Mouse (Mus musculus): Measurements from ENCODE around the gene Ube2e1.
"Not testable (repeated sequence)": the region's sequence is repeated elsewhere in the genome, so short reads cannot be mapped to it uniquely, and the experiment has no call there.

Ube2e1 gene

GRCm38 (mm10) chr14:18241786-18242185 is 89.9 kb downstream of the Ube2e1 start:
- DNase-seq (ENCODE audit: low spot score) = no peak

DNA sequence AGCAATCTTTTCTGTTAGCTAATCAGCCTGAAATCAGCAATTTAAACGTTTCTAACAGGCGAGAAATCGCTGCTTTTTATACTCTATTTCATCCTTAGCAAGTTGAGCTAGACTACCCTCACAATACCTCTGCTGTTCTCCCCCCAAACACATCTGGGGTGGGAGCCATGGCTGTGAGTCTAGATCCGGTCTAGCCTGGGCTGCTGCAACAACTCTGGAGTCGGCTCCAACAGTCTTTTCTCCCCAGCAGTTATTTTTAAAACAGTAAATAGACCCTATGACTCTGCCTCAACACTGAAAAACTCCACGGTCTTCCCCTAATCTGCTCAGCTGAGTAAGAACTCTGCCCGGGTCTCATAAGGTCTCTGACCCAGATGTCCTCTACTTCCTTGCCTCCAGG is 91.5 kb downstream of the Ube2e1 start:
- DNase-seq (ENCODE audit: low spot score) = no peak

DNA sequence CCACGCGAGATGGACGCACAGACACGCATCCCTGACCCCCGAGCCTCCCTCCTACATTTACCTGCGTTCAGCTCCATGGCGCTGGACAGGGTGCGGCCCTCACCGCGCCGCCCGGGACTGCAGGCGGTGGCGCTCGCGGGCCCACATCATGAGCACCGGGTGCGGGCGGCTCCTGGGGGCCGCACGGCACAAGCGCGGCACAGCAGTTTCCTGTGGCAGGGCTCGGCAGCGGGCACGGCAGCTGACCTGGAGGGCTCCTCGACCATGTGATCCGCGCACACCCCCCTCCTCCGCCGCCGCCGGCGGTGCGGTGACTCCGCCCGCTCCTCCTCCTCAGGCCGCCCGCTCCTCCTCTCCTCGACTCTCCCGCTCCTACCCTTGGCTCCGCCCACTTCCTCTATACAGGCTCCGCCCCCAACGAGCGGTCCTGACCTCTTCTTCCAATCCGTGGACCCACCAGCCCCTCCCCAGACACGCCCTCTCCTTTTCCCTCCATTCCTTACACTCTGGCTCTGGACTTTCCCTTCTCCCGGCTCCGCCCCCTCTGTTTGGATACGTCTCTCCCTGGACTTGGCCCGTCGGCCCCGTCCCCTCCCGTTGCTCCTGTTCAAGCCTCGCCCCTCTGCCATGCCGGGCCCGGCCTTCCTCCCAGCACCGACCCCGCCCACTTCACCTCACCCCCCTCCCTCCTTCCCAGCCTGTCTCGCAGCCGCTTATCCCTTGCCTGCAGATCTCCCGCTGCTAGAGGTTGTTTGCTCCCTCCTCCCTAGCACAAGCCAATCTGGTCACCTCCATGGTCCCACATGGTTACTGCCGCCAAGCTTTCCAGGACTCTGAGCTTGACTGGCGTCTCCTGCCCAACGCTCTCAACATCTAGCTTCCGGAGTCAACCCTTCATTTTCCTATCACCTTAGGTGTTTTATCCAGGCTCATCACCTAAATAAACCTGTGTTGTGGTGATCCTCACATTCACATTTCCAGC is 92.6 kb downstream of the Ube2e1 start, which contains the start of gene Nr1d2:
Nr1d2 (minus strand) TSS at position 378 of the 982 bp plus-strand sequence.
- DNase-seq (ENCODE audit: low spot score) = peak; percentile 100

DNA sequence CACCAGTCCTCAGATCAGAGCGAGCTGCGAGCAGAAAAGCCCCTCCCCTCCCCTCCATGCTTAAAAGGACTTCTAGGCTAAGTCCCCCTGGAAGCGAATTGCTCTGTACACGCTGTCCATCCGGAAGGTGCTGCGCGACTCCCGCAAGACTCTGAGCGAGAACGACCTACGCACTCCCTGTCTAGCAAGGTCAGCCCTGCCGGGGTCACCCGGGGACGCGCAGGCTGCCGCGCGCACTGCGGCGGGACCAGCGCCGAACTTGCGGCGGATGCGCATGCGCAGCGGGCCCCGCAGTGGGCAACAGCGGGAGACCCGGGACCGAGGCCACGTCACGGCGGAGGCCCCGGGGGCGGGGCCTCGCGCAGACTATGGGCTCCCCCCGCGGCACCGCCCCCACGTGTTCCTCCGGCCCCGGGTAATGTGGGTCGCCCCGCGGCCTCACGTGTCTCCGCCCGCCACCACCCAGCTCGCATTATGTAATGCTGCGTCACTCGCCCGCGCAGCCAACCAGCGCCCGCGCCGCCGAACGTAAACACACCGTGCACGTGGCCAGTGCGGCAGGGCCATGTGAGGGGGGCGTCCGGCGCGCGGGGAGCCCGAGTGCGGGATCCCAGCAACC is 93.4 kb downstream of the Ube2e1 start:
- DNase-seq (ENCODE audit: low spot score) = peak; percentile 97

GRCm38 (mm10) chr14:18237381-18237780 is 94.3 kb downstream of the Ube2e1 start:
- DNase-seq (ENCODE audit: low spot score) = no peak

DNA sequence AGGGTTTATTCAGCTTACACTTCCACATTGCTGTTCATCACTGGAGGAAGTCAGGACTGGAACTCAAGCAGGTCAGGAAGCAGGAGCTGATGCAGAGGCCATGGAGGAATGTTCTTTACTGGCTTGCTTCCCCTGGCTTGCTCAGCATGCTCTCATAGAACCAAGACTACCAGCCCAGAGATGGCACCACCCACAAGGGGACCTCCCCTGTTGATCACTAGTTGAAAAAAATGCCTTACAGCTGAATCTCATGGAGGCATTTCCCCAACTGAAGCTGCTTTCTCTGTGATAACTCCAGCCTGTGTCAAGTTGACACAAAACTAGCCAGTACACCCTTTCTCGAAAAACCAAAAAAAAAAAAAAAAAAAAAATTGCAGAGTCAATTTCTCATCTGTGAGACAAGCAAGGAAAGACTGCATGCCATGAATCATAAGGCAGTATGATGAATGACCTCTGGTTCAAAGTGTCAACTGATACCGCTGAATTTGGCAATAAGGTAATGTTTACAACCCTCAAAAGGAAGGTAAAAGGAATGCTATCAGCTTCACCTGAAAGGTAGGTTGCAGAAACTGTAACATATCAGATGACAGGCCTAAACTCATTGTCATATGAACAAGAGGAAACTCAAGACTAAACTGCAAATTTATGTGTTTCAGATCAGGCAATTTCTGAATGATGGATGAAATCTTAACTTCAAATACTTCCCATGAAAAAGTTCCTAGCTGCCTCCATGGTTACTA is 95.0 kb downstream of the Ube2e1 start:
- DNase-seq (ENCODE audit: low spot score) = not testable (repeated sequence)

GRCm38 (mm10) chr14:18233981-18234960 is 97.4 kb downstream of the Ube2e1 start:
- DNase-seq (ENCODE audit: low spot score) = no peak

DNA sequence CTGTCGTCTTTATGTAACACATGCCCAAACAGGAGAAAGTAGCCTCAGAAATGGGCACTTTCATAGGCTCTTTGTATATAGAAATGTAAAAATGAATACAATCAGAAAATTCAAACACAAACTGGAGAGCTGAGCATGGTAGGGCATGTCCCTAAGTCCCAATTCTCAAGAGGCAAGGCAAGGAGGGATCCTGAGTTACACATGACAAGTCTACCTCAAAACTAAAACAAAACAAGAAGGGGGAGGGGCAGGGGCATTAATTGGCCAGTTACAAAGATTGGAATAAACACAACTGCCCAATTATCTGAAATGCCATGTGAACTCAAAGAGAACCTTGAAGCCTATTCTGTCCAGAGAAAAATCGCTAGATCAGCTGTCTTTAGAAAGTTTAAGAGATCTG is 98.6 kb downstream of the Ube2e1 start:
- DNase-seq (ENCODE audit: low spot score) = no peak
